Mouse (Mus musculus): ENCODE results near the gene Aspg. TPM values are rescaled to one million over a fixed set of nuclear protein-coding genes. Genes with fewer than 3 reads are reported as not detected.
A peak's percentile ranks its signal among the peaks of the same experiment; 100 is the strongest.

Aspg gene
- polyA plus RNA-seq, 1 experiment = 3.2 TPM

DNA sequence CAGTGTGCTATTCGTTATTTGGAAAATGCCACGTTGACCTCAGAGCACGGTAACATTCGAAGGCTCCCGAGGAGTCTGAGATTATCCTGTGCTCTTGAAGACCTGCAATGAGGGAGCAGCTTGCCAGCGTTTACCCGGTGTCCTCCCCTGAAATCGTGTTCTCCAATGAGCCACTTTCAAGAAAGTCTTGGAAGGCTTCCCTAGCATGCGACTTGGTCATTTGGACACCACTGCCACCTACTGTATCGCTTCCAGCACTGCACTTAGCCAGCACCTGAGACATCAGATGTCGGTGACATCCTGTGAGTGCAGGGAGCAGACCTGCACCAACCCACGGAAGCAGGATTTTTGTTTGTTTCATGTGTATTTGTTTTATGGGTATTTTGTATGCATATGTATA, 15.4 kb upstream of the Aspg start:
- Histone ChIP-seq H3K4me1 (ENCODE audit: control insufficient read depth, insufficient read depth, low read length) (no peaks in the 10 kb centered on the region), H3K4me3 (replicated peaks; ENCODE audit: insufficient read depth, low read depth, low read length) (peak overlapping the region; percentile 57), H3K27ac (ENCODE audit: insufficient read depth, low read length) (no peak overlapping the region), H3K27me3 (ENCODE audit: control insufficient read depth, insufficient read depth, low read length) (no peaks in the 10 kb centered on the region)
- peak; percentile 82 for DNase-seq
- 1% methylated on average over 12 of the region's 12 CpGs for WGBS
- peak; percentile 97 for TF ChIP-seq CTCF (IDR thresholded peaks at IDR 0.05; ENCODE audit: borderline replicate concordance, insufficient read depth, low read depth, low read length)
- no peak for TF ChIP-seq POLR2A (IDR thresholded peaks at IDR 0.05; ENCODE audit: borderline replicate concordance, insufficient read depth, low read length)

GRCm38 (mm10) chr12:112094261-112094880, 12.1 kb upstream of the Aspg start:
- Histone ChIP-seq H3K27me3 (ENCODE audit: control insufficient read depth, insufficient read depth, low read length) (no peaks in the 10 kb centered on the region), H3K4me3 (replicated peaks; ENCODE audit: insufficient read depth, low read depth, low read length) (no peak overlapping the region), H3K4me1 (ENCODE audit: control insufficient read depth, insufficient read depth, low read length) (no peaks in the 10 kb centered on the region), H3K27ac (ENCODE audit: insufficient read depth, low read length) (no peak overlapping the region)
- TF ChIP-seq CTCF (IDR thresholded peaks at IDR 0.05; ENCODE audit: borderline replicate concordance, insufficient read depth, low read depth, low read length) = no peak
- TF ChIP-seq POLR2A (IDR thresholded peaks at IDR 0.05; ENCODE audit: borderline replicate concordance, insufficient read depth, low read length) = no peak
- no peak for DNase-seq
- 74% methylated on average over 8 of the region's 8 CpGs for WGBS

DNA sequence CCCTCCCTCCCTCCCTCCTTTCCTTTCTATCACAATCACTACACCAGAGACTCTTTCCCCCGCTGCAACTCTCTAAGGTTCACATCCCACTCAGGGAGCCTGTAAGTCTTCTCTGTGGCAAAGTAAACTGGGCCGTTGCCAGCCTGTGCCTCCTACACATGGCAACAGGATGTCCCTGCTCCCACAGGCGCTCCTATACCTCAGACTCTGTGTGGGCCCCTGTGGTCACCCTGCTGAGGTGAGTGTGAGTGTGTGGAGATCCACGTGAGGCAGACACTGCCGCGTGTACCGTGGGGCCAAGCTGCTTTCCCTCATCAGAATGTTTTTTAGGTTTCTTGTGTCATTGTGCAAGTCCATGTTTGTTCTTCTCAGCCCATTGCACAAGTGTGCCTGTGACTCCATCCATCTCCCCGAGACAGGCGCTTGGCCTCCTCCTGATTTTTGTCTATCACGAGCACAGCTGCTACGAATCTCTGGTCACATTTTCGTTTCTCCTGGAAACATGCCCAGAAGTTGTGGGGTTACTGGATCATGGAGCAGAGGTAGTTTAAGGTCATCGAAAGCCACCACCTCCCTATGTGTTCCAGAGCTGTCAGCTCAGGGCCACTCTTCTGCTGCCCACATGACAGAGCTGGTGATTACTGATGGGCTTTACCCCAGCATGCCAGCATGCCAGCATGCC, 10.3 kb upstream of the Aspg start:
- DNase-seq = no peak
- no peak for TF ChIP-seq POLR2A (IDR thresholded peaks at IDR 0.05; ENCODE audit: borderline replicate concordance, insufficient read depth, low read length)
- TF ChIP-seq CTCF (IDR thresholded peaks at IDR 0.05; ENCODE audit: borderline replicate concordance, insufficient read depth, low read depth, low read length) = no peak
- no peak overlapping the region for H3K27ac ChIP-seq (ENCODE audit: insufficient read depth, low read length)
- 48% methylated on average over 13 of the region's 13 CpGs for WGBS
- no peak overlapping the region for H3K4me3 ChIP-seq (replicated peaks; ENCODE audit: insufficient read depth, low read depth, low read length)
- H3K4me1 ChIP-seq (ENCODE audit: control insufficient read depth, insufficient read depth, low read length) = no peaks in the 10 kb centered on the region
- no peaks in the 10 kb centered on the region for H3K27me3 ChIP-seq (ENCODE audit: control insufficient read depth, insufficient read depth, low read length)

DNA sequence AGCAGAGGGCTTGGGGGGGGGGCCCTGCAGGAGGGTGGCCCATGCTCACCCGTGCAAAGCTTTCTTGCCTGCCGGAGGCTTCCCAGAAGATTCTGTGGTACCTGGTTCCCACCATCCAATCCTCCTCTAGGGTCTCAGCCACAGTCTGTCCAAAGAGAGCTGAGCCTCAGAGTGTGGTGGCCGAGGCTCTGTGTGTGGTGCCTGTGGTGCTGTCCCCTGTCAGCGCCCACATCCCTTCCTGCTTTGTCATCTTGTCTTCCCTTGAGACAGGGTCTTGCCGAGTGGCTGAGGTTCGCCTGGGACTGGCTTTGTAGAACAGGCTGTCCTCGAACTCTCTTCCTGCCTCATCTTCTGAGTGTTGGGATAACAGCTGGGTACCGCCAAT, 9.8 kb upstream of the Aspg start:
- no peak for DNase-seq

GRCm38 (mm10) chr12:112100106-112100505, 6.4 kb upstream of the Aspg start:
- H3K27ac ChIP-seq (ENCODE audit: insufficient read depth, low read length) = no peak overlapping the region
- 41% methylated on average over 4 of the region's 4 CpGs for WGBS
- no peak overlapping the region for H3K4me3 ChIP-seq (replicated peaks; ENCODE audit: insufficient read depth, low read depth, low read length)
- TF ChIP-seq POLR2A (IDR thresholded peaks at IDR 0.05; ENCODE audit: borderline replicate concordance, insufficient read depth, low read length) (no peak), CTCF (IDR thresholded peaks at IDR 0.05; ENCODE audit: borderline replicate concordance, insufficient read depth, low read depth, low read length) (no peak)
- no peaks in the 10 kb centered on the region for H3K27me3 ChIP-seq (ENCODE audit: control insufficient read depth, insufficient read depth, low read length)
- no peak for DNase-seq
- H3K4me1 ChIP-seq (ENCODE audit: control insufficient read depth, insufficient read depth, low read length) = no peaks in the 10 kb centered on the region

More for the DNA sequence above, 9.8 kb upstream of the Aspg start:
- TF ChIP-seq POLR2A (IDR thresholded peaks at IDR 0.05; ENCODE audit: borderline replicate concordance, insufficient read depth, low read length) (no peak), CTCF (IDR thresholded peaks at IDR 0.05; ENCODE audit: borderline replicate concordance, insufficient read depth, low read depth, low read length) (no peak)
- no peaks in the 10 kb centered on the region for H3K4me1 ChIP-seq (ENCODE audit: control insufficient read depth, insufficient read depth, low read length)
- H3K4me3 ChIP-seq (replicated peaks; ENCODE audit: insufficient read depth, low read depth, low read length) = no peak overlapping the region
- no peak overlapping the region for H3K27ac ChIP-seq (ENCODE audit: insufficient read depth, low read length)
- H3K27me3 ChIP-seq (ENCODE audit: control insufficient read depth, insufficient read depth, low read length) = no peaks in the 10 kb centered on the region
- 57% methylated on average over 8 of the region's 8 CpGs for WGBS

GRCm38 (mm10) chr12:112101045-112101444, 5.4 kb upstream of the Aspg start:
- DNase-seq = peak in 1 of 2 experiments; percentile 21
- 59% methylated on average over 4 of the region's 4 CpGs for WGBS
- TF ChIP-seq CTCF (IDR thresholded peaks at IDR 0.05; ENCODE audit: borderline replicate concordance, insufficient read depth, low read depth, low read length) (no peak), POLR2A (IDR thresholded peaks at IDR 0.05; ENCODE audit: borderline replicate concordance, insufficient read depth, low read length) (no peak)
- Histone ChIP-seq H3K27me3 (ENCODE audit: control insufficient read depth, insufficient read depth, low read length) (no peaks in the 10 kb centered on the region), H3K27ac (ENCODE audit: insufficient read depth, low read length) (no peak overlapping the region), H3K4me1 (ENCODE audit: control insufficient read depth, insufficient read depth, low read length) (no peaks in the 10 kb centered on the region), H3K4me3 (replicated peaks; ENCODE audit: insufficient read depth, low read depth, low read length) (no peak overlapping the region)

- Histone ChIP-seq H3K4me1 (ENCODE audit: control insufficient read depth, insufficient read depth, low read length) (no peaks in the 10 kb centered on the region), H3K4me3 (replicated peaks; ENCODE audit: insufficient read depth, low read depth, low read length) (no peak overlapping the region), H3K27ac (ENCODE audit: insufficient read depth, low read length) (no peak overlapping the region), H3K27me3 (ENCODE audit: control insufficient read depth, insufficient read depth, low read length) (no peaks in the 10 kb centered on the region; the same call in 1 of the 2 replicates)
- 89% methylated on average over 5 of the region's 5 CpGs for WGBS
- TF ChIP-seq POLR2A (IDR thresholded peaks at IDR 0.05; ENCODE audit: borderline replicate concordance, insufficient read depth, low read length) = no peak
- TF ChIP-seq CTCF (IDR thresholded peaks at IDR 0.05; ENCODE audit: borderline replicate concordance, insufficient read depth, low read depth, low read length) = no peak
- no peak for DNase-seq
Observed at GRCm38 (mm10) chr12:112103179-112103578, 3.3 kb upstream of the Aspg start.

DNA sequence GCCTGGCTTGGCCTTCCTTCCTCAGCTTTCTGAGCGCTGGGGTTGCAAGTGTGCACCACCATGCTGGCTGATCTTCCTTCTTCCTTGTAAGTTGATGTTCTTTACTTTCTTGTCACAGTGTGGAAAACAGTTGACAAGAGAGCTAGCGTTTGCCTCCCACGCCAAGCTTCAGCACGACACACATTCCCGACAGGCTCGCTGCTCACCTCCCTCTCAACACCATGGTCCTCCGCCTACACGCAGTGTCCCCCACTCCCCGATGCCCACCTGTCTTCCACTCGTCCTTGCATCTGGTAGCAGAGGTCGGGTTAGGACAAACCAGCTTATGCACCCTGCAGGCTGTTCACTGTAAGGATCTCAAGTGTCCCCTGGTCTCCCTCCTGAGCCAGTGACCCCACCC, 1.6 kb upstream of the Aspg start:
- TF ChIP-seq POLR2A (IDR thresholded peaks at IDR 0.05; ENCODE audit: borderline replicate concordance, insufficient read depth, low read length) (no peak), CTCF (IDR thresholded peaks at IDR 0.05; ENCODE audit: borderline replicate concordance, insufficient read depth, low read depth, low read length) (no peak)
- no peak overlapping the region for H3K4me3 ChIP-seq (replicated peaks; ENCODE audit: insufficient read depth, low read depth, low read length)
- no peaks in the 10 kb centered on the region; the same call in 1 of the 2 replicates for H3K27me3 ChIP-seq (ENCODE audit: control insufficient read depth, insufficient read depth, low read length)
- H3K27ac ChIP-seq (ENCODE audit: insufficient read depth, low read length) = no peak overlapping the region
- 86% methylated on average over 11 of the region's 11 CpGs for WGBS
- no peaks in the 10 kb centered on the region for H3K4me1 ChIP-seq (ENCODE audit: control insufficient read depth, insufficient read depth, low read length)
- DNase-seq = no peak
